Mouse (Mus musculus) liver, adult 2 months (tissue): ENCODE measurements around the gene Phf12.

Experiments
- CTCF ChIP-seq: fragments of 200-500 bp; IDR thresholded peaks from 2 replicates; pipeline ENCODE4 v1.5.1; 2011; ENCODE audit warnings: low read depth, low read length, control low read depth
- POLR2A ChIP-seq: fragments of 200-500 bp; IDR thresholded peaks from 2 replicates; pipeline ENCODE4 v1.6.1; 2011; ENCODE audit warnings: low read length, control low read depth; ENCODE audit not compliant: insufficient read depth; ENCODE audit errors: extremely low read depth

GRCm38 (mm10) chr11:78033931-78034617 is 51.5 kb downstream of the Phf12 start:
- TF ChIP-seq CTCF (no peak), POLR2A (no peak)
